ENCODE assay signal across 16 mouse cellular contexts in the genomic region with DNA sequence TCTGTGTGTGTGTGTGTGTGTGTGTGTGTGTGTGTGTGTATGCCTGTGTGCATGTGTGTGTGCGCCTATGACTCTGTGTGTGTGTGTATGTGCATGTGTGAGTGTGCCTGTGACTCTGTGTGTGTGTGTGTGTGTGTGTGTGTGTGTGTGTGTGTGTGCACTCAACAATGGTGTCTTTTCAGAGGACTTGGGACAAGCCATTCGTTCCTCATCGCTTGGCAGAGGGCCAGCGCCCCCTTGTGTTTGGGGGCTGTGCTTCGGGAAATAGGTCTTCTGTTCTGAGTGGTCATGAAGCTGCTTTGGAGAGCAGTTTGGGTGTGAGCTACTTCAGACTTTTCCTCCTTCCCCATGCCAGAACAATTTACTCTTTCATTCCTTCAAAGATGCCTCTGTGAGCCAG. TPM values are rescaled to one million over a fixed set of nuclear protein-coding genes. Genes with fewer than 3 reads are reported as not detected.
DNase-seq lines count a peak whose midpoint lies in the region; ATAC-seq lines count a peak whose summit lies in the region.
"Not testable (repeated sequence)": the region's sequence is repeated elsewhere in the genome, so short reads cannot be mapped to it uniquely, and the experiment has no call there.
"Had no signal": no experiment of that assay in that cellular context is flagged by ENCODE, and none has a peak within 500 bp of the region (broad histone marks: within the 10 kb centered on the region; RNA-seq: fewer than 3 reads in every experiment).

No protein-coding gene starts in this region.

- 31% methylated on average over 5 of the region's 5 CpGs for WGBS in liver, embryonic 11.5 days

- H3K36me3 ChIP-seq in liver, embryonic 11.5 days (ENCODE audit: control insufficient read depth, insufficient read depth, low read length): not testable (repeated sequence)

- H3K4me3 ChIP-seq in liver, embryonic 11.5 days (ENCODE audit: low read depth, low read length): not testable (repeated sequence)

- not testable (repeated sequence) for H3K4me1 ChIP-seq in liver, embryonic 11.5 days (replicated peaks; ENCODE audit: control insufficient read depth, insufficient read depth, low read length)

- not testable (repeated sequence) for H3K4me2 ChIP-seq in liver, embryonic 11.5 days

- H3K27me3 ChIP-seq in liver, embryonic 11.5 days (replicated peaks; ENCODE audit: control insufficient read depth, insufficient read depth, low read length): not testable (repeated sequence)

- H3K27ac ChIP-seq in liver, embryonic 11.5 days (ENCODE audit: low read depth, low read length): not testable (repeated sequence)

- 0 out of 2 replicates have a peak, but pooled peaks have one; percentile 5 for ATAC-seq in liver, embryonic 11.5 days (replicated peaks; ENCODE audit: low FRiP score)

- not testable (repeated sequence) for H3K9ac ChIP-seq in liver, embryonic 11.5 days (ENCODE audit: low read depth, low read length)

- peak; percentile 19 for DNase-seq in CD4-positive helper T cell, adult 2 months (ENCODE audit: low read depth, low spot score)
- peak; percentile 69 for DNase-seq in R1 (ENCODE audit: low read depth, low spot score)
- peak; percentile 21 for DNase-seq in embryo, embryonic 10.5 days (ENCODE audit: low spot score)
- peak; percentile 39 for DNase-seq in induced T-regulatory cell, adult 2 months (ENCODE audit: low read depth)
- not testable (repeated sequence) for DNase-seq in liver, embryonic 11.5 days (ENCODE audit: low spot score)
- DNase-seq in lung, postnatal 4 days: peak; percentile 39 to 49
- DNase-seq in right cerebral cortex, postnatal 14 days: peak; percentile 44
- DNase-seq in thymus, postnatal 4 days: peak; percentile 82

- not testable (repeated sequence) for H3K9me3 ChIP-seq in liver, embryonic 11.5 days (ENCODE audit: control insufficient read depth, low read length)

RNA-seq across cellular contexts. Expression of gene Crtap, which starts 18.8 kb away (rescaled TPM):
- polyA plus RNA-seq in liver, embryonic 11.5 days (2014; fragmentation: Nextera tagmentation; extraction: Ambion mirVana): 45.7 and 46.8 TPM in 2 replicates

RNA-seq across cellular contexts. Expression of gene Glb1, which starts 29.2 kb away (rescaled TPM):
- 26.4 and 28.8 TPM in 2 replicates for polyA plus RNA-seq in liver, embryonic 11.5 days (2014; fragmentation: Nextera tagmentation; extraction: Ambion mirVana)

RNA-seq across cellular contexts. Expression of gene Tmppe, which starts 29.2 kb away (rescaled TPM):
- polyA plus RNA-seq in liver, embryonic 11.5 days (2014; fragmentation: Nextera tagmentation; extraction: Ambion mirVana): 5.3 and 5.7 TPM in 2 replicates

RNA-seq across cellular contexts. Expression of gene Bcl2a1c, which starts 41.8 kb away (rescaled TPM):
- not detected in 2 replicates for polyA plus RNA-seq in liver, embryonic 11.5 days (2014; fragmentation: Nextera tagmentation; extraction: Ambion mirVana)
- polyA plus RNA-seq: forebrain, embryonic 11.5 days; hindbrain, embryonic 12.5 days; intestine, embryonic 16.5 days; kidney, embryonic 16.5 days; limb, embryonic 11.5 days; liver, embryonic 15.5 days; midbrain, embryonic 11.5 days; stomach, embryonic 14.5 days had no signal
